Mouse (Mus musculus) CD4-positive, CD25-positive, alpha-beta regulatory T cell, adult 9 weeks (primary cell): ENCODE results near the gene Tmem245. TPM values are rescaled to one million over a fixed set of nuclear protein-coding genes. Genes with fewer than 3 reads are reported as not detected.

Source experiments
- polyA plus RNA-seq: library from polyadenylated mRNA; unstranded; fragments of 100-300 nt; shearing (Covaris generic); gene quantifications from one replicate; pipeline ENCODE4 v1.2.1, GENCODE M21; 2017

Gene Tmem245
- 2.7 TPM for polyA plus RNA-seq

DNA sequence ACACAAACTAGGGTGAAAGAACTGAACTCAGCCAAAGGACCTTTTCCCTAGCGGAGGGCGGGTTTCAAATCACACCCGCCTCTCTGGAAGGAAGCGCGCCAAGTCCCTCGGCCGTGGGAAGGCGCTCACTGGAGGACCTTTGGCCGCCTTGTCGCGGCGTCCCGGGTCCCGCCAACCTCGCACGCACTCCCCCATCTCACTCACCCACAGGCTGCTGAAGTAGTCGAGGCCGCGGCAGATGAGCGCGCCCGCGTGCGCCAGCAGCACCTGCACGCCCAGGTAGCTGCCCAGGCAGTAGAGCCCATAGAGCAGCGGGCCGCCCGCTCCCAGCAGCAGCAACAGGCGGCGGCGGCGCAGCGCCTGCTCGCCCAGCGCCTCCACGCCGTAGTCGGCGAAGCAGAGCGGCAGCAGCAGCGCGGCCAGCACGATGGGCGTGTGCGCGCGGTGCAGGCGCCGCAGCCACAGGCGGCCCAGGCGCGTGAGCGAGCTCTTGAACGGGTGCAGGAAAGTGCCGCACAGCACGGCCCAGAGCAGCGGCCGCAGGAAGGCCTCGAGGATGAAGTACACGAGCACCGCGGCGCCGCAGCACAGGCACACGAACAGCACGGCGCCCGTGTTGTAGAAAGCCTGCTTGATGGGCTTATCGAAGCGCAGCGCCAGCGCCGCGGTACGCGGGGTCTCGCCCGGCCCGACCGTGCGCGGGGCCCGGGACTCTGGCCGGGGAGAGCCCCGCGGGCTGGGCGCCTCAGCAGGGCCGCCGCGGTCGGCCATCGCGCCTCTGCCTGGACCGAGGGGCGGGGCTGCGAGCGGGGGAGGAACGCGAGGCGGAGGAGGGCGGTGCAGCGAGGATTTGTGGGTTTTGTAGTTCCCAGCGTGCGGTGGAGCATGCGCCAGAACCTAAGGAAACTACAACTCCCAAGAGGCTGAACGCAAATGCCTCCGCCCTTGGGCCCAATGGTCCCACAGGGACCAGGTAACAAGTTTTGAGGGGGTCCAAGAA, at the start of gene Tmem245:
Gene Tmem245, minus strand, starts transcription at position 797 of the 1,000 bp plus-strand sequence.

DNA sequence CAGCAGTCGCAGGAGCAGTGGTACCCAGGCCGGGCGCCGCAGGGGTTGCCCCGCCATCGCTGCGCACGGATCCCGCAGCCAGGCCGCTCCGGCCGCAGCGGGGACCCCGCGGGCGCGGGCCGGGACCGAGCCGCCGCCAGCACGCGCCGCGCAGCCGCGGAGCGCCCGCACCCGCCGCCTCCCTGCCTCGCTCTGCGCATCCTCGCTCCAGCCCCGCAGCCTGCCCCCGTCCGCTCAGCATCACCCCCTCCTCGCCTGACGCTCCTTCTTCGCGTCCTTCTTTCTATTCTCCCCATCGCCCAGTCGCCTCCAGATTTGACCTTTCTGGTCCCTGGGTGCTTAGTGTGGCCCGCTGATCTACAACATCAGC, 43.0 kb upstream of the Tmem245 start, which contains the start of gene Frrs1l:
Gene Frrs1l, minus strand, starts transcription at position 177 of the 370 bp plus-strand sequence.

DNA sequence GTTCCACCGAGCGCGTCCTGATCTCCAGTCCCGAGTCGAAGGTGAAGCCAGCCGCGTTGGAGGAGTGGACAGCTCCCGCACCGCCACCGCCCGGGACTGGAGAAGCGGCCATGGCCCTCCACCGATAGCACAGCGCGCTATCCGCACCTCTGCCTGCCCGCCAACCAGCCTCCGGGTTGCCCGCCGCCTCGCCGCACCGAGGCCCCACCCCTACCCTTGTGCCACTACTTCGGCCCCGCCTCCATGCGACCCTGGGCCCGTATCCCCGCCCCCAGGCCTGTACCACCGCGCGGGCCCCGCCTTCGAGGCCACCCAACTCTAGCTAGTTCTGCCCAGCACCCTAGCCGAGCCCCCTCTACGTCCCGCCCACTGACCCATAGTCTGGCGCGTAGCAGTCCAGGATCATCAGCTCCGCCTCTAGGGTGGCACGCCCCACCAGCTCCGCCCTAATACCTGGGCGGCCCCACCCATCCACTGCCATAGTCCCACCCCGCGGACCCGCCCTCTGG, 82.2 kb downstream of the Tmem245 start, which contains the start of gene Ctnnal1:
Gene Ctnnal1, minus strand, starts transcription at position 186 of the 509 bp plus-strand sequence.

Other genes starting within 250 kb of the Tmem245 start
- gene Gm26657, start 207.4 kb downstream of the Tmem245 start, polyA plus RNA-seq = not detected
- not detected for gene Actl7b, start 206.0 kb downstream of the Tmem245 start, polyA plus RNA-seq
- not detected for gene Actl7a, start 204.0 kb downstream of the Tmem245 start, polyA plus RNA-seq
- 41.6 TPM for gene Elp1, start 145.1 kb downstream of the Tmem245 start, polyA plus RNA-seq
- gene Fam206a, start 145.1 kb downstream of the Tmem245 start, polyA plus RNA-seq = 25.7 TPM
- 1.9 TPM for gene Ctnnal1, start 82.2 kb downstream of the Tmem245 start, polyA plus RNA-seq
- not detected for gene Frrs1l, start 43.0 kb upstream of the Tmem245 start, polyA plus RNA-seq
- gene Epb41l4b, start 196.0 kb upstream of the Tmem245 start, polyA plus RNA-seq = not detected